Mouse (Mus musculus): ENCODE results near the gene Ppp1r18.

DNA sequence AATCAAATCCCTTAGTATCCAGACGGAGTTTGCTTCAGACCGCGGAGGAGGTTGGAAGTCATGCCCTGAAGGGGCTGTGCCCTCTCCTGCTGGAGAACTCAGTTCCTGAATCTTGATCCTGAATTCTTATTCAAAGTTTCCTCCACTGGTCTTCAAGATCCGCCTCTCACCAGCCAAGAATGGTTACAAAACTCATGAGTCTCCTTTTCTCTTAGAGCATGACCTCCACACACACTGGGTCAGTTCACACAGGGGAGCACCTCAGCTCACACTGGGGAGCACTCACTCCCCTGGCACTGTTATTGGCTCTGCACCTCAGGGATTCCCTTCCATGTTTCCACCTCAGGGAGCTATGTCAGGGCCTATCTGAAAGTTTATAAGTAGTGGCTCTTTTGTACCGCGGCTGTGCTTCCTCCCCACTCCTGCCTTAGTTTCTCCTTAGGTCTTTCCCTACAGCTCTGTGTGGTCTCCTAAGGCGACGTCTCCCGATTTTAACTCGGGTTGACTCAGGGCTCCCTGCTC is 500 bp upstream of the Ppp1r18 start:
- no peak for TF ChIP-seq CTCF (IDR thresholded peaks at IDR 0.05; ENCODE audit: extremely low read depth, insufficient read depth, low read length)
- no peak for TF ChIP-seq POLR2A (IDR thresholded peaks at IDR 0.05; ENCODE audit: extremely low read depth, insufficient read depth, low read length)

Data from cortical plate, adult 2 months (tissue).